9 mouse cellular contexts compared by ENCODE assay signal in the genomic region with DNA sequence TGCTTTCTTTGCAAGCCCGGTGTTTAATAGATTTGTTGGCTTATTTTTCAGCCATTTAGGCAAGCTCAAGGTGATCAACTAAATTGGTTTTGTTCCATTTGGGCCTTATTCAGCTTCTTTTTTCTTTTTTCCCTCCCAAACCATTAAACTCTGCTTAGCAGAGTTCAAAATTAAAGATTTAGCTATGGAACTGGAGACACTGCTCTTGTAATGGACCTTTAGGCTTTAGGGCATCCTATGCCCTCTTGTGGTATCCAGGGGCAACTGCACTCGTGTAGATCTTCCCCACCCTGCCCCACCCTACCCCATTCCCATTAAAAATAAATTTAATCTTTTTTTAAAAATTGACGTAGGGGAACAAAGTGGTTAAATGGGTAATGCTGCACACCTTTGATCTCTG. TPM values are rescaled to one million over a fixed set of nuclear protein-coding genes. Genes with fewer than 3 reads are reported as not detected.
DNase-seq lines count a peak whose midpoint lies in the region; ATAC-seq and TF ChIP-seq lines count a peak whose summit lies in the region.
"Had no signal": no experiment of that assay in that cellular context is flagged by ENCODE, and none has a peak within 500 bp of the region (broad histone marks: within the 10 kb centered on the region; RNA-seq: fewer than 3 reads in every experiment).

No protein-coding gene starts in this region.

- no peak overlapping the region for H3K27ac ChIP-seq in cortical plate, adult 2 months (ENCODE audit: insufficient read depth, low read length)
- H3K27ac ChIP-seq in heart, embryonic 13.5 days (replicated peaks), result no peak overlapping the region
- no peak overlapping the region for H3K27ac ChIP-seq in limb, embryonic 11.5 days (replicated peaks; ENCODE audit: low read depth, low read length)
- no peak overlapping the region for H3K27ac ChIP-seq in midbrain, embryonic 15.5 days

- H3K4me2 ChIP-seq in heart, embryonic 13.5 days, result peak overlapping the region; percentile 94
- H3K4me2 ChIP-seq in limb, embryonic 11.5 days (ENCODE audit: low read depth, severe bottlenecking), result peak overlapping the region; percentile 10; the same call in 1 of the 2 replicates
- peak overlapping the region; percentile 52 for H3K4me2 ChIP-seq in midbrain, embryonic 15.5 days

- no peaks in the 10 kb centered on the region for H3K9me3 ChIP-seq in heart, embryonic 13.5 days
- no peaks in the 10 kb centered on the region for H3K9me3 ChIP-seq in limb, embryonic 11.5 days (ENCODE audit: control insufficient read depth, low read length)
- no peaks in the 10 kb centered on the region for H3K9me3 ChIP-seq in midbrain, embryonic 15.5 days

- peak overlapping the region; percentile 62; the same call in 1 of the 2 replicates for H3K4me3 ChIP-seq in cortical plate, adult 2 months (ENCODE audit: insufficient read depth, low read length)
- peak overlapping the region; percentile 68 for H3K4me3 ChIP-seq in heart, embryonic 13.5 days
- no peak overlapping the region for H3K4me3 ChIP-seq in limb, embryonic 11.5 days (ENCODE audit: low read depth, low read length)
- H3K4me3 ChIP-seq in midbrain, embryonic 15.5 days, result 0 out of 2 replicates have a peak overlapping the region, but pooled peaks have one; percentile 4

- ATAC-seq in heart, embryonic 13.5 days (ENCODE audit: extremely low read depth, insufficient number of reproducible peaks, low FRiP score, low TSS enrichment), result no peak
- ATAC-seq in limb, embryonic 11.5 days (ENCODE audit: insufficient number of reproducible peaks, low FRiP score, low TSS enrichment, low read depth), result no peak
- no peak for ATAC-seq in midbrain, embryonic 15.5 days (replicated peaks)

- H3K9ac ChIP-seq in heart, embryonic 13.5 days, result peak overlapping the region; percentile 92
- H3K9ac ChIP-seq in limb, embryonic 11.5 days (ENCODE audit: low read length), result no peak overlapping the region
- no peak overlapping the region for H3K9ac ChIP-seq in midbrain, embryonic 15.5 days

- H3K36me3 ChIP-seq in heart, embryonic 13.5 days, result peaks cover 24% of the 10 kb centered on the region
- H3K36me3 ChIP-seq in limb, embryonic 11.5 days (ENCODE audit: control insufficient read depth, insufficient read depth, low read length), result 0 out of 2 replicates have a peak, but pooled peaks cover 2% of the 10 kb centered on the region
- peaks cover 4% of the 10 kb centered on the region; the same call in 1 of the 2 replicates for H3K36me3 ChIP-seq in midbrain, embryonic 15.5 days (replicated peaks)

- WGBS in heart, embryonic 13.5 days, result 51% methylated on average over 3 of the region's 3 CpGs
- 55% methylated on average over 3 of the region's 3 CpGs for WGBS in limb, embryonic 11.5 days
- 51% methylated on average over 3 of the region's 3 CpGs for WGBS in midbrain, embryonic 15.5 days

- no peaks in the 10 kb centered on the region for H3K27me3 ChIP-seq in heart, embryonic 13.5 days (replicated peaks)
- no peaks in the 10 kb centered on the region for H3K27me3 ChIP-seq in limb, embryonic 11.5 days (ENCODE audit: control insufficient read depth, insufficient read depth, low read length)
- no peaks in the 10 kb centered on the region for H3K27me3 ChIP-seq in midbrain, embryonic 15.5 days (replicated peaks)

- peaks cover 8% of the 10 kb centered on the region for H3K4me1 ChIP-seq in cortical plate, adult 2 months (ENCODE audit: control insufficient read depth, insufficient read depth, low read length)
- H3K4me1 ChIP-seq in heart, embryonic 13.5 days, result peaks cover 41% of the 10 kb centered on the region
- H3K4me1 ChIP-seq in limb, embryonic 11.5 days (ENCODE audit: control insufficient read depth, insufficient read depth, low read length), result peaks cover 10% of the 10 kb centered on the region
- H3K4me1 ChIP-seq in midbrain, embryonic 15.5 days, result peaks cover 31% of the 10 kb centered on the region

- peak; percentile 39 for DNase-seq in right cerebral cortex, adult 18-20 months
- DNase-seq in right cerebral cortex, adult 2 months (ENCODE audit: low spot score in 2 of 2), result no peak
- DNase-seq in limb, embryonic 11.5 days (ENCODE audit: low spot score), result no peak
- no peak for DNase-seq in left cerebral cortex, adult 18-20 months (ENCODE audit: low spot score in 2 of 2)
- DNase-seq in frontal cortex, postnatal 10 days (ENCODE audit: low spot score in 2 of 2), result no peak

- peak; percentile 50; the same call in 1 of the 2 replicates for TF ChIP-seq CTCF in cortical plate, adult 2 months (IDR thresholded peaks at IDR 0.05; ENCODE audit: extremely low read depth, insufficient read depth, low read length)

- TF ChIP-seq POLR2A in cortical plate, adult 2 months (IDR thresholded peaks at IDR 0.05; ENCODE audit: extremely low read depth, insufficient read depth, low read length), result no peak

RNA-seq across cellular contexts. Expression of a gene that starts 2.5 kb away (rescaled TPM):
- 0.13 TPM in 1 of 2 replicates, not detected in the other for polyA plus RNA-seq in cortical plate, adult 2 months (2012; rRNA removed)
- polyA plus RNA-seq in heart, embryonic 13.5 days (2015; fragmentation: Nextera tagmentation; extraction: Ambion mirVana), result 0.17 and 0.27 TPM in 2 replicates
- polyA plus RNA-seq in limb, embryonic 11.5 days (2014; fragmentation: Nextera tagmentation; extraction: Ambion mirVana), result 0.61 and 0.69 TPM in 2 replicates
- 0.47 and 0.54 TPM in 2 replicates for polyA plus RNA-seq in midbrain, embryonic 15.5 days (2015; fragmentation: Nextera tagmentation; extraction: Ambion mirVana)
- total RNA-seq in left cerebral cortex, adult 18-20 months (2021), result not detected
- total RNA-seq: heart, postnatal 14 days had no signal

RNA-seq across cellular contexts. Expression of a gene that starts 3.8 kb away (rescaled TPM):
- polyA plus RNA-seq in cortical plate, adult 2 months (2012; rRNA removed), result 190 and 194 TPM in 2 replicates
- 66.8 and 78.1 TPM in 2 replicates for polyA plus RNA-seq in heart, embryonic 13.5 days (2015; fragmentation: Nextera tagmentation; extraction: Ambion mirVana)
- polyA plus RNA-seq in limb, embryonic 11.5 days (2014; fragmentation: Nextera tagmentation; extraction: Ambion mirVana), result 147 and 160 TPM in 2 replicates
- 135 and 146 TPM in 2 replicates for polyA plus RNA-seq in midbrain, embryonic 15.5 days (2015; fragmentation: Nextera tagmentation; extraction: Ambion mirVana)
- 100 to 1,000 TPM; 105 to 112 TPM for total RNA-seq in left cerebral cortex, adult 18-20 months (2021)

RNA-seq across cellular contexts. Expression of a gene that starts 24.4 kb away (rescaled TPM):
- polyA plus RNA-seq in cortical plate, adult 2 months (2012; rRNA removed), result 7.2 and 7.3 TPM in 2 replicates
- 9.9 and 10.5 TPM in 2 replicates for polyA plus RNA-seq in heart, embryonic 13.5 days (2015; fragmentation: Nextera tagmentation; extraction: Ambion mirVana)
- polyA plus RNA-seq in limb, embryonic 11.5 days (2014; fragmentation: Nextera tagmentation; extraction: Ambion mirVana), result 21.1 and 26.6 TPM in 2 replicates
- polyA plus RNA-seq in midbrain, embryonic 15.5 days (2015; fragmentation: Nextera tagmentation; extraction: Ambion mirVana), result 6.1 and 7.6 TPM in 2 replicates
- 10 to 100 TPM in 1 of 2 experiments, 1 to 10 TPM in 1; 8.2 to 14.2 TPM for total RNA-seq in left cerebral cortex, adult 18-20 months (2021)

RNA-seq across cellular contexts. Expression of a gene that starts 45.1 kb away (rescaled TPM):
- polyA plus RNA-seq in cortical plate, adult 2 months (2012; rRNA removed), result not detected in 2 replicates
- not detected in 2 replicates for polyA plus RNA-seq in heart, embryonic 13.5 days (2015; fragmentation: Nextera tagmentation; extraction: Ambion mirVana)
- not detected in 2 replicates for polyA plus RNA-seq in limb, embryonic 11.5 days (2014; fragmentation: Nextera tagmentation; extraction: Ambion mirVana)
- polyA plus RNA-seq in midbrain, embryonic 15.5 days (2015; fragmentation: Nextera tagmentation; extraction: Ambion mirVana), result not detected in 2 replicates
- not detected for total RNA-seq in left cerebral cortex, adult 18-20 months (2021)
- total RNA-seq: heart, postnatal 14 days had no signal

Comparison
In these comparisons a context has a peak if more than half of its experiments do, and no peak if none do; other contexts are left out.
1. H3K4me2 ChIP-seq: peak in every context shown above with its lines; median percentile 94 in heart, embryonic 13.5 days; 52 in midbrain, embryonic 15.5 days; 10 in limb, embryonic 11.5 days.